Mouse (Mus musculus): ENCODE measurements at regions not wholly inside any gene's neighbourhood (a gene's known extent, or its start where the extent isn't known, plus 50 kb on each side); places are given as distances from the start of the nearest gene placed in this dataset.
A peak's percentile ranks its signal among the peaks of the same experiment; 100 is the strongest.

DNA sequence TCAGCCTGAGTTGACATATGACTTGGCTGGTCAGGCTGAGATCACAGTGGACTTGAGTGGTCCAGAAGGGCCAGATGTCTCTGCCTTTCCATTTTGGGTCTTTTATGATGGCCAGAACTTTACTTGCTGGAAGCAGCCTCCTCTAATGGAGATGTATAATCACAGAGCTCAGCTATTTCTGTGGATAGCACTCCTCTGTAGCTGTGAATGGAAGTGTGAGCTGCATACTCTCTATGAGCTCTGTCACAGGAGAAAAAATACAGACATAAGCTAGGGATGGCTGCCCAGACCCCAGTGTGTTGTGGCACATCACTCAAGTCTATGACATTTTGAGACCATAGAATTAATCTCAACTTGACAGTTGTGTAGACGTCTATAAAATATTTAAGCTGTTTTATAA is 284.3 kb upstream of the Kif2a start:
- DNase-seq (ENCODE audit: low read depth, low spot score), result no peak

DNA sequence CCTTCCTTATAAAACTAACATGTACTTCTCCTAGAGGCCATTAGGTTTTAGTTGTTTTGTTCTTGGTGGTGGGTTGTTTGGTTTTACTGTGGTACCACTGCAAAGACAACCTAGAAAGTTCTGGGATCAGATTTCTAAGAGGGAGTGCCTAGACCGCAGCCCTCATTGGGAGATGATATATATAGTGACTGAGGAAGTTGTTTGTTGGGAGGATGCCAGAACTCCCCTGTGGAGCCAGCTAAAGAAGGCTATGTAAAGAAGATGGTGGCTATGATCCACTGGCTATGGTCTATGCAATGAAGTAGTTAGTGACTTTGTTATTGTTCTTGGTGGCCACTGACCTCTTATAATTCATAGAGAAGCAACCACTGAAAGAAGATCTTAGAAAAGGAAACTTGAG is 283.8 kb upstream of the Kif2a start:
- no peak for DNase-seq (ENCODE audit: low read depth, low spot score)

DNA sequence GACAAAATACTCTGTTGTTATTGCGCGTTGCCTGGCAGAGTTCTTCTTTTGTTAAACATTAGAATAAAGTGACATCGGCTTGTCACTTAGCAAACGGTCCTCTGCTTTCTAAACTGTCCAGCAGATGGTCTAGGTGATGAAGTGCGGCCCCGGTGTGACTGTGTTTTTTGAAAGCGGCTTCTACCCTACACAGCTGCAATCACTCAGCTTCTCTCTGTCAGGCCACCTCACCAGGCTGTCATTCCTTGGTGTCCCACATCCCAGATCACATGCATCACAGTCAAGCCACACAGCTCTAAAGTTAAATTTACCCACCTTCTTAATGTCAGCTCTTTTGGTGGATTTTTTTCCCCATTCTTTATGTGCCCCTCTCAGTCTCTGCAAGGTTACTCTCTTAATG is 282.0 kb upstream of the Kif2a start:
- no peak for DNase-seq (ENCODE audit: low read depth, low spot score)

DNA sequence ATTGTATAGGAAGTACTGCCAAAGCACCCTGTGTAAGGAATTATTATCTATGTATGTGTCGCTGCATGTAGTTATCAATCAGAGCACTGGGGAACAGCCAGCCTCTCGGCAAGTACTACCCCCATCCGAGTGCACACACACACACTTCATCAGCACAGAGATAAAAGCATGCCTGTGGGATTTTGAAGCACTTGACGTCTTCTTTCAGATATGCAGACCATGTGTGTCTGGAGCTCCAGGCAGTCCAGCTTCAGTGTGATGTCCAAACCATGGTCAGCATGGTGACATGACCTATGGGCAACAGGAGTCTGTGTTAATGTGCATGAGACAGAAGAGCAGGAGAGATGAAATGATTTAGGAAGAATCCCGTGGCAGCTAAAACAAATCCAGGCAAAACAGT is 281.4 kb upstream of the Kif2a start:
- no peak for DNase-seq (ENCODE audit: low read depth, low spot score)

DNA sequence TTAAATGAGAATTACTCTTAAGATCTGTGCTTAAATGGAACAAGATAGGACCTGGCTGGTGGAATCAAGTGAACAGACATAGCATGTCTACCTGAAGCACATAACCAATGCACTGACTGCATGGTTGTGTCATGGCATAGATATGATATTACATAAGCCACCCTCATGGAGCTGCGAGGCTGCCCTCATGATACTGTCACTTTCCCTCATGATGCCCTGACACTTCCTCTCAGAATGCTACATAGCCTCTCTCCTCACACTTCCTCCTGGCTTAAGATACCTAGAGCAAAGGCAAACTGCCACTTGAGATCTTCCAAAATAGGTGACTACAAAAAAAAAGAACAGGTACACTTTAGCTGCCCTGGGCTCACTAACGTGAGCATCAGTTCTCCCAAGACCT is 278.9 kb upstream of the Kif2a start:
- DNase-seq (ENCODE audit: low read depth, low spot score), result no peak

GRCm38 (mm10) chr13:107264581-107264980 is 242.7 kb upstream of the Kif2a start:
- no peak for DNase-seq (ENCODE audit: low read depth, low spot score)

GRCm38 (mm10) chr13:107261479-107262050 is 239.6 kb upstream of the Kif2a start:
- DNase-seq (ENCODE audit: low read depth, low spot score), result no peak

GRCm38 (mm10) chr13:107260274-107260673 is 238.3 kb upstream of the Kif2a start:
- DNase-seq (ENCODE audit: low read depth, low spot score), result no peak

- DNase-seq (ENCODE audit: low read depth, low spot score), result no peak
Observed at GRCm38 (mm10) chr13:107247792-107248505, 226.0 kb upstream of the Kif2a start.

- peak; percentile 10 for DNase-seq (ENCODE audit: low read depth, low spot score)
Observed at GRCm38 (mm10) chr13:107246956-107247751, 225.2 kb upstream of the Kif2a start.

GRCm38 (mm10) chr13:107244173-107244572 is 222.2 kb upstream of the Kif2a start:
- DNase-seq (ENCODE audit: low read depth, low spot score), result no peak

- DNase-seq (ENCODE audit: low read depth, low spot score), result no peak
Observed at GRCm38 (mm10) chr13:107239035-107239387, 217.1 kb upstream of the Kif2a start.

DNA sequence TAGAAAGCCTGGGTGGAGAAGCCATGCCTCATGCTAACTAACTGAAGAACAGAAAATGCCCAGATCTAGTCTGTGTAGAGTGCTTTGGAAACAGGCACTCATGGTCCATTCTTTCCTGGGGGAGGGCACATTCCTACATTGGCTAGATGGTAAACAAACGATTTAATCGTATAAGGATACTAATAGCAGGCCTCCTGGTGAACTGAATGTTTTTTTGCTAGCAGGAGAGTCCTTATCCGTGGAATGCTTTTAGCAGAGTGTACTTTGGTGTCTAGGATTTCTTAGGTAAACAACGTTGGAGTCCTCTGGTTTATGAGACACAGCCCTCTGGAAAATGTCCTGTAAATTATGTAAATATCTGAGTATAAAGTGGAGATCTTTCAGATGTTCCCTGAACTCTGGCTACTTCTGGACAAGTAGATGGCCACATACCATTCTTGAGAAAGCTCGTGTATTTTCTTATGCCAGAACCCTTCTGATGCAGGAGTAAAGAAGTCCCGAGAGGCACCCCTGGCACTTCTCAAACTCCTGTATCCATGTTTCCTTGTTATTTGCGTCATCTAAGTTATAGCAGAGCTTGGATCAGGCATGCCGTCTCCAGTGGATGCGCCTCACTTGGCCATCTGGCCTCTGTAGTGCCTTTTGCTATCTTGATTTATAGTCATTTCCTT is 216.6 kb upstream of the Kif2a start:
- DNase-seq (ENCODE audit: low read depth, low spot score), result no peak

- no peak for DNase-seq (ENCODE audit: low read depth, low spot score)
Observed at GRCm38 (mm10) chr13:107219456-107219855, 197.5 kb upstream of the Kif2a start.

- no peak for DNase-seq (ENCODE audit: low read depth, low spot score)
Observed at GRCm38 (mm10) chr13:107218351-107218750, 196.4 kb upstream of the Kif2a start.

DNA sequence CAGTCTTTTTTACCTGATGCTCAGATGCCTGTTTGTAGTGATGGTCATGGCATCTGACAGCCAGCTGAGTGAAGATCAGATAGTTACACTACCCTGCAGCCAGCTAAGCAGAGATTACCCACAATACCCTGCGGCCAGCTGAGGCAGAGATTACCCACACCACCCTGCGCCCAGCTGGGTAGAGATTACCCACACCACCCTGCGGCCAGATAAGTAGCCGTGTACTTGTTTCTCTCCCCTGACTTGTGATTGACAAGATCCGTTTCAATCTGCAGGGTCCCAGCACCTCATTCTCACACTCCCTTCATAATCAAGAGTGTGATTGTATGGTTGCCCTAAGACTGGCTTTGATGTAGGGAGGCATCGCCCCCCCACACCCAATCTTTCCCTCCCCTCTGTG is 195.9 kb upstream of the Kif2a start:
- no peak for DNase-seq (ENCODE audit: low read depth, low spot score)

GRCm38 (mm10) chr13:107213281-107213680 is 191.4 kb upstream of the Kif2a start:
- DNase-seq (ENCODE audit: low read depth, low spot score), result no peak

DNA sequence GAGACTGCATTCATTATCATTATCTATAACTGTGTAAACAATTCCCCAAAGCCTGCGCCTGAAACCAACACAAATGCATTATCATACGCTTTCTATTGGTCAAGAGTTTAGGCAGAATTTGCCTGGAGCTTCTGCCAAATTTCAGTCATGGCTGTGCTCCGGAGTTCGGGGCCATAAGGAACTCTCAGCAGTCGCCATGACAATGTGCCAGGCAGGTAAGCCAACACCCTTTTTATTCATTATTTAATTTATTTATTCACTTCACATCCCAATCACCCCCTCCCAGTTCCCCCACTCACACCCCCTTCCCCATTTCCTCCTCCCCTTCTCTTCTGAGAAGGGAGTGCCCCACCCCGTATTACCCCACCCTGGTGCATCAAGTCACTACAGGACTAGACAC is 188.8 kb upstream of the Kif2a start:
- no peak for DNase-seq (ENCODE audit: low read depth, low spot score)

GRCm38 (mm10) chr13:107207354-107208181 is 185.6 kb upstream of the Kif2a start:
- peak; percentile 86 for DNase-seq (ENCODE audit: low read depth, low spot score)

DNA sequence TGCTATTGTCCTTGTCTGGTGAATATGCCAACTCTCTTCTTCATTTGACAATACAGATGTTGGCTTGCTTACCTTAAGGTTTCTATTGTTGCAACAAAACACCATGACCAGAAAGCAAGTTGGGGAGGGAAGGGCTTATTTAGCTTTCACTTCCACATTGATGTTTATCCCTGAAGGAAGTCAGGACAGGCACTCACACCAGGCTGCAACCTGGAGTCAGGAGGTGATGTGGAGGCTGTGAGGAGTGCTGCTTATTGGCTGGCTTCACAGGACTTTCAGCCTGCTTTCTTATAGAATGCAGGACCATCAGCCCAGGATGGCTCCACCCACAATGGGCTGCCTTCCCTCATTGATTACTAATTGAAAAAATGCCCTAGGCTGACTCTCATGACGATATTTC is 177.9 kb upstream of the Kif2a start:
- no peak for DNase-seq (ENCODE audit: low read depth, low spot score)

GRCm38 (mm10) chr13:107193426-107193825 is 171.5 kb upstream of the Kif2a start:
- no peak for DNase-seq (ENCODE audit: low read depth, low spot score)
